Mouse (Mus musculus): ENCODE measurements around the gene Slc23a2. TPM values are rescaled to one million over a fixed set of nuclear protein-coding genes. Genes with fewer than 3 reads are reported as not detected.

The Slc23a2 gene
- polyA plus RNA-seq, 1 experiment from 2014 or later = 15.2 TPM

DNA sequence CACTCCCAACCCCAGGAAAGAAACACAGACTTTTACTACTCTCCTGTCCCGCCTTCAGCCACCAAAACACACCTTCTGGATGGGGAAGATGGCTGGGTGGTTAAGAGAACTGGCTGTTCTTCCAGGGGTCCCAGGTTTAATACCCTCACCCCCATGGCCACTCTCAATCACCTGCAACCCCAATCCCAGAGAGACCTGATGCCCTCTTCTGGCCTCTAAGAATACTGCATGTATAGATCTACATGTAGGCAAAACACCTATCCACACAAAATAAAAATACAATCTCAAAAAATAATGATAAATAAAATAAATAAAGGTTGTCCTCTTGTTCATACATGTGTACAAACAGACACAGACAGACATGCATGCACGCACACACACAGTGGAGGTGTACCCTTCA lies 5.8 kb downstream of the Slc23a2 start:
- Histone ChIP-seq H3K4me1 (ENCODE audit: insufficient read depth, low read length) (peaks cover 7% of the 10 kb centered on the region), H3K9ac (replicated peaks; ENCODE audit: low read length) (no peak overlapping the region), H3K27me3 (ENCODE audit: insufficient read depth, low read length) (no peaks in the 10 kb centered on the region), H3K27ac (ENCODE audit: low read length) (no peak overlapping the region), H3K9me3 (ENCODE audit: low read length) (no peaks in the 10 kb centered on the region), H3K4me3 (ENCODE audit: low read length) (no peak overlapping the region), H3K36me3 (ENCODE audit: insufficient read depth, low read length) (no peaks in the 10 kb centered on the region), H3K4me2 (replicated peaks; ENCODE audit: low read depth, low read length) (no peak overlapping the region)
- ATAC-seq (ENCODE audit: low FRiP score, low TSS enrichment) = no peak
- WGBS = 88% methylated on average over 2 of the region's 2 CpGs

DNA sequence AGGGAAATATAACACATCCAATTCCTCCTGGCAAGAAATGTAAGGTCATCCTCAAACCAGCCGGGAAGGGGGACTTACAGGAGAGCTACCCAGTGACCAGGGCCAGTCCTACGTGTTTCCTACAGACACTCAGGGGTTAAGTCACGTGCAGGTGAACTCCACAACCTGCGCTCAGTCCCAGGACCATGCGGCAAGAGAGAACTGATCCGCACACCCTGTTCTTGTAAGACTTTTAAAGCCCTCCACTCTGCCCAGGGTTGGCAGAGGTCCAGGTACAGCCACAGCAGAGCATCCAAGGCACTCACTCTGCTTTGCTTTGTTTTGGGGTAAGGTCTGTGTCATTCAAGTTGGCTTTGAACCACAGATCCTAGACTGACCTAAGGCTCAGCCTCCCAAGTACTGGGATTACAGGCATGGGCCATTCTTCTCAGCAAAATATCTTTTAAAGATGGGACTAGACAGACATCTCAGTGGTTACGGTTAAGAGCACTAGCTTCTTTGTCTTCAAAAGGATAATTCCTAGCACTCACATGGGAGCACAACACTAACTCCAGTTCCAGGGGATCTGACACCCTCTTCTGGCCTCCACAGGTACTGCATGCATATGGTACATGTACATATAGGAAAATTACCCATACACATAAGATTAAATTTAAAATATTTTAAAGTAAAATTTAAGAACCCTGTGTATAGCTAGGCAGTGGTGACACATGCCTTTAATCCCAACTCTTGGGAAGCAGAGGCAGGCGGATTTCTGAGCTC lies 8.9 kb downstream of the Slc23a2 start:
- Histone ChIP-seq H3K36me3 (ENCODE audit: insufficient read depth, low read length) (no peaks in the 10 kb centered on the region), H3K4me2 (replicated peaks; ENCODE audit: low read depth, low read length) (no peak overlapping the region), H3K9me3 (ENCODE audit: low read length) (no peaks in the 10 kb centered on the region), H3K27ac (ENCODE audit: low read length) (no peak overlapping the region), H3K27me3 (ENCODE audit: insufficient read depth, low read length) (no peaks in the 10 kb centered on the region), H3K4me1 (ENCODE audit: insufficient read depth, low read length) (peaks cover 9% of the 10 kb centered on the region; the same call in 1 of the 2 replicates), H3K9ac (replicated peaks; ENCODE audit: low read length) (no peak overlapping the region), H3K4me3 (ENCODE audit: low read length) (no peak overlapping the region)
- 93% methylated on average over 8 of the region's 8 CpGs for WGBS
- no peak for ATAC-seq (ENCODE audit: low FRiP score, low TSS enrichment)

DNA sequence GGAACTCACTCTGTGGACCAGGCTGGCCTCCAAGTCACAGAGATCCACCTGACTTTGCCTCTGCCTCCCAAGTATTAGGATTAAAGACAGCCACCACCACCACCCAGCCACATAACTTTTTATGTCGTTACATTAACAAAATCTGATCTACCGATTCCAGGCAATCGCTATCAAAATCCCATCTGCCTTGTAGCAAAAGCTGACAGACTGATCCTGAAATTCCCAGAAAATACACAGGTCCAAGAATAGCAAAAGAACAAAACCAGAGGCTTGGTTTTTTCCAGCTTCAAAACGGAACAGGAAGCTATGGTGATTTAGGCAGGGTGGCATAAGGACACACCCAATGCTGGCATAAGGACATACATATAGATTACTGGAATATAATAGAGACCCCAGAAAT lies 10.2 kb downstream of the Slc23a2 start:
- H3K4me3 ChIP-seq (ENCODE audit: low read length) = no peak overlapping the region
- H3K27me3 ChIP-seq (ENCODE audit: insufficient read depth, low read length) = no peaks in the 10 kb centered on the region
- H3K4me1 ChIP-seq (ENCODE audit: insufficient read depth, low read length) = peaks cover 9% of the 10 kb centered on the region; the same call in 1 of the 2 replicates
- H3K9ac ChIP-seq (replicated peaks; ENCODE audit: low read length) = no peak overlapping the region
- no peak overlapping the region for H3K27ac ChIP-seq (ENCODE audit: low read length)
- H3K36me3 ChIP-seq (ENCODE audit: insufficient read depth, low read length) = no peaks in the 10 kb centered on the region
- 74% methylated on average over 4 of the region's 4 CpGs for WGBS
- no peaks in the 10 kb centered on the region for H3K9me3 ChIP-seq (ENCODE audit: low read length)
- ATAC-seq (ENCODE audit: low FRiP score, low TSS enrichment) = no peak
- H3K4me2 ChIP-seq (replicated peaks; ENCODE audit: low read depth, low read length) = no peak overlapping the region

DNA sequence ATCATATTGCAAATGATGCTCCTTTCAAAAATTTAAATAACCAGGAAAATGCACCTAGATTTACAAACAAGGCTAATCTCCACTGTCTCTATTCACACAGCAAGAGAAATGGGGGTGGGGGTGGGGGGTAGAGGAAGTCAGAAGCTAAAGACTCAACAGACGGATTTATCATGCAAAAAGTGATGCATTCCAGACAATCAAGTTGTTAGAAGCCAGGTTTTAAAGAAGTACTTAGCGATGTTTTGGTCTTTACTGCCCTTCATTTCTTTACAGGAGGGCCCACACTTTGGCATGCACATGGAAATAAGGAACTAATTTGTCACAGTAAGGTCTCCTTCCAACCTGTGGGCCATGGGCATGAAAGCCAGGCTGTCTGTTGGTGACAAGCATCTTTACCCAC lies 11.5 kb downstream of the Slc23a2 start:
- Histone ChIP-seq H3K27ac (ENCODE audit: low read length) (no peak overlapping the region), H3K4me1 (ENCODE audit: insufficient read depth, low read length) (peaks cover 9% of the 10 kb centered on the region; the same call in 1 of the 2 replicates), H3K4me2 (replicated peaks; ENCODE audit: low read depth, low read length) (no peak overlapping the region), H3K27me3 (ENCODE audit: insufficient read depth, low read length) (no peaks in the 10 kb centered on the region), H3K9me3 (ENCODE audit: low read length) (no peaks in the 10 kb centered on the region), H3K9ac (replicated peaks; ENCODE audit: low read length) (no peak overlapping the region), H3K36me3 (ENCODE audit: insufficient read depth, low read length) (no peaks in the 10 kb centered on the region), H3K4me3 (ENCODE audit: low read length) (no peak overlapping the region)
- 41% methylated on average over 2 of the region's 2 CpGs for WGBS
- ATAC-seq (ENCODE audit: low FRiP score, low TSS enrichment) = no peak

DNA sequence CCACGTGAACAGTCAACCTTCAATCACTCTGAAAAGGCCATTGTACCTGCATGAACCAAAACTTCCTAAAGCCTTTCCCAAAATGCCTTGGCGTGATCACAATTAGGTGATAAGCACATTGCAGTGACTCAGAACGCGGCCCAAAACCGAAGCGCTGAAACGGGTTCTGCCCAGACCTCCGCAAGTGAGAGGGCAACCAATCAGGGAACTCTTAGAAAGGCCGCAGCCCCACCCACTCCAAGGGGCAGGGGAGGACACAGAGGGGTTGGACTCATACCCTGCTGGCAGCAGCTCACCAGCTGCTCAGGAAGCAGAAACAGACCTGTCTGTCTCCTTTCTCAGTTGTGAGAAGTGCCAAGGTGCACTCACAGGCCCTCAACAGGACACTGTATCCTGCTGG lies 13.6 kb downstream of the Slc23a2 start:
- H3K4me1 ChIP-seq (ENCODE audit: insufficient read depth, low read length) = peaks cover 9% of the 10 kb centered on the region; the same call in 1 of the 2 replicates
- ATAC-seq (ENCODE audit: low FRiP score, low TSS enrichment) = peak; percentile 93
- H3K9me3 ChIP-seq (ENCODE audit: low read length) = no peaks in the 10 kb centered on the region
- WGBS = 6% methylated on average over 9 of the region's 9 CpGs
- H3K4me3 ChIP-seq (ENCODE audit: low read length) = peak overlapping the region; percentile 26; the same call in 1 of the 2 replicates
- H3K27ac ChIP-seq (ENCODE audit: low read length) = no peak overlapping the region
- no peak overlapping the region for H3K9ac ChIP-seq (replicated peaks; ENCODE audit: low read length)
- H3K4me2 ChIP-seq (replicated peaks; ENCODE audit: low read depth, low read length) = peak overlapping the region; percentile 50
- no peaks in the 10 kb centered on the region for H3K27me3 ChIP-seq (ENCODE audit: insufficient read depth, low read length)
- no peaks in the 10 kb centered on the region for H3K36me3 ChIP-seq (ENCODE audit: insufficient read depth, low read length)

DNA sequence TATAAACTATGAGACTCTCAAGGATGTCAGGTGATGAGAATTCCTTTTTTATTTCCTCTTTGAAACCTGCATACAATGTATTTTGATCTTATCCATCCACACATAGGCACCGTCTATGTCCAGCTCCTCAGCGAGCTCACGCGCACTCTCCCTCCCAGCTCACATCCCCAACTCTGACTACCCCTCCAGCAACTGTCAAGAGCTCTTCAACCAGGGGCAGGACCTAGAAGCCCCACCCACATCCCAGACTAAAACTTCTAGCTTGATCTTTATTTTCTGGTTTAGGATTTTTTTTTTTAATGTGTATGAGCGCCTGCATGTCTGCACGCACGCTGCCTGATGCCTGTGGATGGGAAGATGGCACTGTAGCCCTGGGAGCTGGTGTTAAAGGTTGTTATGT lies 14.9 kb downstream of the Slc23a2 start:
- 91% methylated on average over 7 of the region's 7 CpGs for WGBS
- no peaks in the 10 kb centered on the region for H3K9me3 ChIP-seq (ENCODE audit: low read length)
- no peak overlapping the region for H3K4me3 ChIP-seq (ENCODE audit: low read length)
- H3K27ac ChIP-seq (ENCODE audit: low read length) = no peak overlapping the region
- H3K27me3 ChIP-seq (ENCODE audit: insufficient read depth, low read length) = no peaks in the 10 kb centered on the region
- H3K4me2 ChIP-seq (replicated peaks; ENCODE audit: low read depth, low read length) = no peak overlapping the region
- no peak overlapping the region for H3K9ac ChIP-seq (replicated peaks; ENCODE audit: low read length)
- no peak for ATAC-seq (ENCODE audit: low FRiP score, low TSS enrichment)
- peaks cover 9% of the 10 kb centered on the region; the same call in 1 of the 2 replicates for H3K4me1 ChIP-seq (ENCODE audit: insufficient read depth, low read length)
- no peaks in the 10 kb centered on the region for H3K36me3 ChIP-seq (ENCODE audit: insufficient read depth, low read length)

DNA sequence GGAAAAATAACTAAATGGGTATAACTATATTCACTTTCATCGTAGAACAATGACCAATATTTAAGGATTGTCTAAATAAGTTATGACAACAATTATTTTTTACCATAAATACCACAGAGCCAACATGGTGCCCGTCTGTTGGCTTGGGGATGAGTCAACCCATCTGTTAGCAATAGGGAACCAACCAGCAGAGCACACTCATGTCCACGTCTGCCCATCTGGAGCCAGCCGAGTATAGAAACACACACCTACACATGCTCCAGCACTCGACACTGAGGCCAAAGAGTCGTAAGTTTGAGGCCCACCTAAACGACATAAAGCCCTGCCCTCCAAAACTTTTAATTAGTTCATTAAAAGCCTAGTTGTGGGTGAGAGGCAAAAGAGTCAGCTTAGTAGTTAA lies 15.7 kb downstream of the Slc23a2 start:
- no peak overlapping the region for H3K27ac ChIP-seq (ENCODE audit: low read length)
- ATAC-seq (ENCODE audit: low FRiP score, low TSS enrichment) = no peak
- H3K9ac ChIP-seq (replicated peaks; ENCODE audit: low read length) = no peak overlapping the region
- H3K27me3 ChIP-seq (ENCODE audit: insufficient read depth, low read length) = no peaks in the 10 kb centered on the region
- no peak overlapping the region for H3K4me2 ChIP-seq (replicated peaks; ENCODE audit: low read depth, low read length)
- peaks cover 9% of the 10 kb centered on the region; the same call in 1 of the 2 replicates for H3K4me1 ChIP-seq (ENCODE audit: insufficient read depth, low read length)
- no peaks in the 10 kb centered on the region for H3K9me3 ChIP-seq (ENCODE audit: low read length)
- no peaks in the 10 kb centered on the region for H3K36me3 ChIP-seq (ENCODE audit: insufficient read depth, low read length)
- WGBS = 87% methylated on average over 7 of the region's 7 CpGs
- H3K4me3 ChIP-seq (ENCODE audit: low read length) = no peak overlapping the region

DNA sequence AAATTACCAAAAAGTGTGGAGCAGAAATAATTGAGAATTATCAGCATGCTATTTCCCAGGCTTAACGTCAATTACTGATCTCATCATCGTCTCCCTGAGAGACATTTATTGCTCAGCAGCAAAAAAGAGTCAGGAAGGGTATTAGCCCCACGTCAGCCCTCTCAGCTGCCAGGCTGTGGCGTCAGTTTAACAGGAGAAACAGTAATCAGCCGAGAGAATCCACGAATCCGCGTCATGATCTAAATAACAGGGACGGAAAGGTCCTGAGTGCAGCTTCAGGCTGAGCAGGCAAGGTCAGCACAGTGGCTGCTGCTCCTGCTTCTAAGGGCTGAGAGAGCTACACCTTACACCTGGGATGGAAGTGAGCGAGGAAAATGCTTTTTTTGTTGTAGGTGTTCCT lies 17.0 kb downstream of the Slc23a2 start:
- H3K27me3 ChIP-seq (ENCODE audit: insufficient read depth, low read length) = no peaks in the 10 kb centered on the region
- no peak for ATAC-seq (ENCODE audit: low FRiP score, low TSS enrichment)
- no peak overlapping the region for H3K27ac ChIP-seq (ENCODE audit: low read length)
- H3K4me3 ChIP-seq (ENCODE audit: low read length) = no peak overlapping the region
- H3K4me1 ChIP-seq (ENCODE audit: insufficient read depth, low read length) = peaks cover 9% of the 10 kb centered on the region; the same call in 1 of the 2 replicates
- 49% methylated on average over 10 of the region's 10 CpGs for WGBS
- H3K9ac ChIP-seq (replicated peaks; ENCODE audit: low read length) = no peak overlapping the region
- H3K4me2 ChIP-seq (replicated peaks; ENCODE audit: low read depth, low read length) = no peak overlapping the region
- no peaks in the 10 kb centered on the region for H3K36me3 ChIP-seq (ENCODE audit: insufficient read depth, low read length)
- no peaks in the 10 kb centered on the region for H3K9me3 ChIP-seq (ENCODE audit: low read length)

DNA sequence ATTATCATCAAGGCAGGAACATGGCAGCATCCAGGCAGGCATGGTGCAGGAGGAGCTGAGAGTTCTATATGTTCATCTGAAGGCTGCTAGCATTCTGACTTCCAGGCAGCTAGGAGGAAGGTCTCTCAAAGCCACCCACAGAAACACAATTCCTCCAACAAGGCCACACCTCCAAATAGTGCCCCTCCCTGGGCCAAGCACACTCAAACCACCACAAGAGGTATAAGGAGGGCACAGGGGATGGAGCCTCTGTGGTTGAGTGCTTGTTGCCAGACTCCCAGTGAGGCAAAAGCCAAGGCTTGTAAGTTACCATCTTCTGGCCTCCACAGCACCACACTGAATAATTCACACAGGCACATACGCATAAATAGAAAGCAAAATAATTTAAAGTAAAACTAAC lies 18.6 kb downstream of the Slc23a2 start:
- H3K9ac ChIP-seq (replicated peaks; ENCODE audit: low read length) = no peak overlapping the region
- 100% methylated on average over 1 of the region's 1 CpGs for WGBS
- H3K36me3 ChIP-seq (ENCODE audit: insufficient read depth, low read length) = no peaks in the 10 kb centered on the region
- no peak overlapping the region for H3K4me2 ChIP-seq (replicated peaks; ENCODE audit: low read depth, low read length)
- no peaks in the 10 kb centered on the region for H3K9me3 ChIP-seq (ENCODE audit: low read length)
- H3K4me3 ChIP-seq (ENCODE audit: low read length) = no peak overlapping the region
- no peak overlapping the region for H3K27ac ChIP-seq (ENCODE audit: low read length)
- H3K27me3 ChIP-seq (ENCODE audit: insufficient read depth, low read length) = no peaks in the 10 kb centered on the region
- ATAC-seq (ENCODE audit: low FRiP score, low TSS enrichment) = no peak
- H3K4me1 ChIP-seq (ENCODE audit: insufficient read depth, low read length) = peaks cover 3% of the 10 kb centered on the region; the same call in 1 of the 2 replicates

DNA sequence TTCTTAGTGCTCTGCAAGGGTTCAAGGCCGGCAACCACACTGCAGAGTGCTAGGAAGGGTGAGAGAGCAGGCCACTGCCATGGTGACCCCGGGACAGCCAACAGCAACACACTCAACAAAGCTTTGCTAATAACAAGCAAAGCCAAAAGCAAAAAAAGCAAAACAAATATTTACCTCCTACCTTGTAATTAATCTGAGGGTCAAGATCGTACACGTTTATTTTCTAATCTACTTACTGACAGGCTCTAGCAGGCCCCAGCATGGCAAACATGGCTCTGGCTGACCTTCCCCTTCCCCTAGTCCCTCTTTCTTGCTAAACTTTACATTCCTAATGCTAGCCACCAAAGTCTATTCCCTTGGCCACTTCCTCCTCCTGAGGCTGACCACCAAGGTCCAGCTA lies 21.8 kb downstream of the Slc23a2 start:
- no peak for ATAC-seq (ENCODE audit: low FRiP score, low TSS enrichment)
- 82% methylated on average over 4 of the region's 4 CpGs for WGBS

More for the DNA sequence above, 21.8 kb downstream of the Slc23a2 start:
- no peak overlapping the region for H3K4me2 ChIP-seq (replicated peaks; ENCODE audit: low read depth, low read length)
- no peak overlapping the region for H3K4me3 ChIP-seq (ENCODE audit: low read length)
- no peaks in the 10 kb centered on the region for H3K4me1 ChIP-seq (ENCODE audit: insufficient read depth, low read length)
- H3K36me3 ChIP-seq (ENCODE audit: insufficient read depth, low read length) = no peaks in the 10 kb centered on the region
- no peak overlapping the region for H3K9ac ChIP-seq (replicated peaks; ENCODE audit: low read length)
- H3K27me3 ChIP-seq (ENCODE audit: insufficient read depth, low read length) = no peaks in the 10 kb centered on the region
- H3K9me3 ChIP-seq (ENCODE audit: low read length) = no peaks in the 10 kb centered on the region
- no peak overlapping the region for H3K27ac ChIP-seq (ENCODE audit: low read length)

All from kidney, embryonic 16.5 days (tissue).